Mouse (Mus musculus) mouse embryonic stem cell (cell line): Measurements from ENCODE around the gene Ldhd.
"Not testable (repeated sequence)": the region's sequence is repeated elsewhere in the genome, so short reads cannot be mapped to it uniquely, and the experiment has no call there.

Experiments used
- in situ Hi-C, 2 experiments: fragments of 300-500 bp; cut with MboI; formaldehyde crosslinking; loops; 1 replicate in 1 of 2; 3 replicates in 1 of 2; pipeline ENCODE4 v1.14.3; 2019 to 2020; ENCODE audit warnings: low sequenced_read_pairs in 2 of 2, low pct_unique_long_range_greater_than_20kb in 1 of 2, mixed read lengths in 1 of 2; ENCODE audit not compliant: unreplicated experiment in 1 of 2

Gene Ldhd

GRCm38 (mm10) chr8:111630105-111630521 is at the start of gene Ldhd:
Gene Ldhd, minus strand, starts transcription at chr8:111630374.
- in situ Hi-C loops: no loop called here

- in situ Hi-C loops: loop anchor here in 1 of 2 experiments (25.0 kb wide), 1 partner anchor 358 kb away; no protein-coding TSS in a partner anchor
These were observed 48.7 kb upstream of the Ldhd start for GRCm38 (mm10) chr8:111678848-111679247.

- in situ Hi-C loops: loop anchor here in 1 of 2 experiments (25.0 kb wide), 1 partner anchor 359 kb away; no protein-coding TSS in a partner anchor
These were observed 47.9 kb upstream of the Ldhd start for GRCm38 (mm10) chr8:111678111-111678510.

- in situ Hi-C loops: loop anchor here in 1 of 2 experiments (25.0 kb wide), 1 partner anchor 361 kb away; no protein-coding TSS in a partner anchor
These were observed 46.1 kb upstream of the Ldhd start for GRCm38 (mm10) chr8:111676237-111676636.

- in situ Hi-C loops: no loop called here
These were observed 36.6 kb upstream of the Ldhd start for GRCm38 (mm10) chr8:111666751-111667150.

GRCm38 (mm10) chr8:111662473-111662872 is 32.3 kb upstream of the Ldhd start:
- in situ Hi-C loops: no loop called here

- in situ Hi-C loops: no loop called here
These were observed 28.7 kb upstream of the Ldhd start for GRCm38 (mm10) chr8:111658819-111659423.

- in situ Hi-C loops: no loop called here
These were observed 27.2 kb upstream of the Ldhd start for GRCm38 (mm10) chr8:111657312-111657854.

- in situ Hi-C loops: no loop called here
These were observed 23.4 kb upstream of the Ldhd start for GRCm38 (mm10) chr8:111653524-111653923.

- in situ Hi-C loops: no loop called here
These were observed 20.5 kb upstream of the Ldhd start for GRCm38 (mm10) chr8:111650651-111651050.

- in situ Hi-C loops: no loop called here
These were observed 18.7 kb upstream of the Ldhd start for GRCm38 (mm10) chr8:111648834-111649233.

GRCm38 (mm10) chr8:111645715-111646114 is 15.5 kb upstream of the Ldhd start:
- in situ Hi-C loops: no loop called here

- in situ Hi-C loops: not testable (repeated sequence)
These were observed 14.3 kb upstream of the Ldhd start for GRCm38 (mm10) chr8:111644286-111645051.

GRCm38 (mm10) chr8:111643264-111644141 is 13.3 kb upstream of the Ldhd start, which contains the start of gene Zfp1:
Gene Zfp1, plus strand, starts transcription at chr8:111643401.
- in situ Hi-C loops: no loop called here

- in situ Hi-C loops: no loop called here
These were observed 12.7 kb upstream of the Ldhd start for GRCm38 (mm10) chr8:111642939-111643263.

- in situ Hi-C loops: no loop called here
These were observed 12.3 kb upstream of the Ldhd start for GRCm38 (mm10) chr8:111642496-111642895.

- in situ Hi-C loops: no loop called here
These were observed 10.9 kb upstream of the Ldhd start for GRCm38 (mm10) chr8:111641064-111641463.

GRCm38 (mm10) chr8:111638086-111638485 is 7.9 kb upstream of the Ldhd start:
- in situ Hi-C loops: no loop called here

GRCm38 (mm10) chr8:111632976-111633375 is 2.8 kb upstream of the Ldhd start:
- in situ Hi-C loops: no loop called here
